Mouse (Mus musculus): ENCODE measurements around the gene Nat10. TPM values are rescaled to one million over a fixed set of nuclear protein-coding genes. Genes with fewer than 3 reads are reported as not detected.

Nat10 gene
- 67.8 TPM for total RNA-seq (2023)

DNA sequence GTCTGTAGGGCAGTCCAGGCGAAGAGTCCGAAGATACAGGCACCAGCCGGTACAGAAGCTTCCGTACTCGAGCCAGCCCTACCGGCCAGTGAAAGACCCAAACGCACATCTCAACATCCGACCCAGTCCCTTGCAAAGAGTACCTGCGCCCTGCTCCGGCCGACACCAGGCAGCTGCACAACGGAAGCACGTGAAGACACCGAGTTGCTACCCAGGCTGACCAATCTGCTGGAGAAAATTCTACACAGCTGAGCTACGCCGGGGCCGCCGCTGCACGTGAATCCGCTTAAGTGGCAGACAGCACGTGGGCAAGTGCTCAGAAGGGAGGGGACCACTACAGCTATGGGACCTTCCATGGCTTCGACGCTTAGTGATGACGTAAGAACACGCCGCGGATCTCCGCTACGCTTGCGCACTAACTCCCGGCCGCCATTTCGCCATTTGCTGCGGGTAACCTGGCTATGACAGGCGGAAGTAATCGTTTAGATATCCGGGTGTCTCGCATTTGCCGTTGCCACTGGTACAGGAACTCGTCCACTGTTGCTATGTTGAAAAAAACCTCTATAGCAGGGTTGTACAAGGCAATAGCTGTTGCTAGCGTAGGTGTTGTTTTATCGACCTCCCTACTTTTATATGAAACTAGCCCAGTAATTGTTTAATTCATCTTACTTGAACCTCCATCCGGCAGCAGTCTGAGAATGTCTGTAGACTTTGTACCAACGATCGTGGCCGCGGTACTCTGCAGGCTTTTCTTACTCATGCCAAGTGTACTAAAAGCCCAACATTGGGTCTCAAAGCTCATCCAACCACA lies at the start of gene Nat10:
Gene Nat10, minus strand, starts transcription at position 365 of the 811 bp plus-strand sequence.

DNA sequence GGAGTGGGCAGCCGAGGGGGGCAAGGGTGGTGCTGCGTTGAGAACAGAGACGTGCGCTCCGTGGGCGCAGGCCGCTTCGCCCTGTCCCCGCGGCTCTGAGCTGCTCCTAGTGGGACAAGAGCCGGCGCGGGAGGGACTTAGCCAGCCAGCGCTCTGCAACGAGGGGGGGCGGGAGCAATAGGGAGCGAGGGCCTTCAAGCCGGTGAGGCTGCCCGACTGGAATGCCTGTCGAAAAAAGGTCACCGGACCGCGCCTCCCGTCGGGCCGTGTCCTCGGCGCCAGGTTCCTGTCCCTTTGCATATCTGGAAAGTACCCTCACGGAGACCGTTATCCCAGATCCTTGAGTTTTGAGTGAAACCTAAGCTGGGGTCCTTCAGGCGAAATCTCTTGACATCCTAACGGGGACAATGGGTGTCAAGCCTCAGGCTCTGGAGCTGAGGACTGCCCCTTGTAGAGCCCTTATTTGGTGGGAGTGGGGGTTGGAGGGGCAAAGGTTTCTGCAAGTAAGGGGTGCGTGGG lies 36.5 kb upstream of the Nat10 start, which contains the start of gene Caprin1:
Gene Caprin1, minus strand, starts transcription at position 159 of the 519 bp plus-strand sequence.

Other genes starting within 250 kb of the Nat10 start
- gene Abtb2, start 195.0 kb downstream of the Nat10 start, total RNA-seq (2023): 85.7 TPM
- 310 TPM for gene Caprin1, start 36.4 kb upstream of the Nat10 start, total RNA-seq (2023)
- 8.6 TPM for gene Lmo2, start 196.7 kb upstream of the Nat10 start, total RNA-seq (2023)